Mouse (Mus musculus) embryonic facial prominence, embryonic 15.5 days (tissue): ENCODE measurements around the gene Slc45a3. TPM values are rescaled to one million over a fixed set of nuclear protein-coding genes. Genes with fewer than 3 reads are reported as not detected.
A peak's percentile ranks its signal among the peaks of the same experiment; 100 is the strongest.

Source experiments
- ATAC-seq: fragments of 200-750 bp; cut with Nextera tagmentation; 2 replicates; pipeline ENCODE4 v1.8.0; 2017; ENCODE audit warnings: low read depth, moderate TSS enrichment; ENCODE audit not compliant: insufficient number of reproducible peaks, low FRiP score, low TSS enrichment
- H3K27ac ChIP-seq: fragments of 300-500 bp; sonication (generic); replicated peaks from 2 replicates; pipeline ENCODE4 v1.5.1; 2015; ENCODE audit warnings: mild to moderate bottlenecking, inconsistent platforms
- H3K27me3 ChIP-seq: fragments of 300-500 bp; sonication (generic); 2 replicates; pipeline ENCODE4 v1.6.1; 2015; ENCODE audit warnings: inconsistent platforms
- H3K36me3 ChIP-seq: fragments of 300-500 bp; sonication (generic); 2 replicates; pipeline ENCODE4 v1.6.1; 2015; ENCODE audit warnings: mild to moderate bottlenecking, inconsistent platforms
- H3K4me1 ChIP-seq: fragments of 300-500 bp; sonication (generic); 2 replicates; pipeline ENCODE4 v1.6.1; 2015; ENCODE audit warnings: inconsistent platforms
- H3K4me2 ChIP-seq: fragments of 300-500 bp; sonication (generic); replicated peaks from 2 replicates; pipeline ENCODE4 v1.6.1; 2015; ENCODE audit warnings: mild to moderate bottlenecking, inconsistent platforms
- H3K4me3 ChIP-seq: fragments of 300-500 bp; sonication (generic); replicated peaks from 2 replicates; pipeline ENCODE4 v1.5.1; 2015; ENCODE audit warnings: mild to moderate bottlenecking, inconsistent platforms
- H3K9ac ChIP-seq: fragments of 300-500 bp; sonication (generic); 2 replicates; pipeline ENCODE4 v1.6.1; 2015; ENCODE audit warnings: inconsistent platforms
- H3K9me3 ChIP-seq: fragments of 300-500 bp; sonication (generic); replicated peaks from 2 replicates; pipeline ENCODE4 v1.6.1; 2016; ENCODE audit warnings: inconsistent platforms
- WGBS: fragments of 180-500 bp; shearing (Covaris S2); methylation state at CpG from one replicate; pipeline ENCODE4 v1.1.7; 2015; 5-methylcytosine and 5-hydroxymethylcytosine counted together
- polyA plus RNA-seq: library from polyadenylated mRNA; unstranded; fragments of >200 nt; fragmentation: Nextera tagmentation; extraction: Ambion mirVana; gene quantifications from 2 replicates; pipeline ENCODE4 v1.2.1, GENCODE M21; 2015

The Slc45a3 gene
- polyA plus RNA-seq, 1 experiment from 2014 or later: 13.3 TPM

GRCm38 (mm10) chr1:131980471-131980870 is 17.7 kb downstream of the Slc45a3 start:
- Histone ChIP-seq H3K4me2 (no peak overlapping the region), H3K36me3 (no peaks in the 10 kb centered on the region), H3K4me3 (no peak overlapping the region), H3K9me3 (no peaks in the 10 kb centered on the region), H3K4me1 (no peaks in the 10 kb centered on the region), H3K27ac (no peak overlapping the region), H3K27me3 (no peaks in the 10 kb centered on the region), H3K9ac (no peak overlapping the region)
- ATAC-seq: no peak
- WGBS: 17% methylated on average over 2 of the region's 2 CpGs

GRCm38 (mm10) chr1:131981378-131982013 is 18.7 kb downstream of the Slc45a3 start:
- Histone ChIP-seq H3K9ac (no peak overlapping the region), H3K36me3 (no peaks in the 10 kb centered on the region), H3K4me2 (no peak overlapping the region), H3K27ac (no peak overlapping the region), H3K27me3 (no peaks in the 10 kb centered on the region), H3K4me3 (no peak overlapping the region), H3K4me1 (no peaks in the 10 kb centered on the region), H3K9me3 (no peaks in the 10 kb centered on the region)
- ATAC-seq: 0 out of 2 replicates have a peak, but pooled peaks have one; percentile 23
- 53% methylated on average over 12 of the region's 12 CpGs for WGBS

DNA sequence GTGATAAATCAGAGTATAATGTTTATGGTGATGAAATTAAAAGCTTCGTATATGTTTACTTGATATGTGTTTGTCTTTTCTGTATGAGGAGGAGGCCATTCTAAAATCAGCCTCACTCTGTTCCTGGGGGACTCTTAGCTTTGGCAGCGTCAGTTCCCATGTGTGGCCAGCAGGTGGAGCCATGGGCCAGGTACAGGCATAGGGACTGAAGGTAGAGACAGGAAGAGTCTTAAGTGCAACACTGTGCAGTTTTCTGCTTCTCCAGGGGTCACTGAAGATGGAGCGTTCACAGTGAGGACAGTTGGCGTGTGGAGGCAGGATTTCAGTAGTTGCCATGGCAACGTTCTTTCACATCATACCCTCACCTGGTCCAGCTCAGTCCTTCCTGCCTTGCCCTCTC is 20.1 kb downstream of the Slc45a3 start:
- WGBS: 7% methylated on average over 5 of the region's 5 CpGs

DNA sequence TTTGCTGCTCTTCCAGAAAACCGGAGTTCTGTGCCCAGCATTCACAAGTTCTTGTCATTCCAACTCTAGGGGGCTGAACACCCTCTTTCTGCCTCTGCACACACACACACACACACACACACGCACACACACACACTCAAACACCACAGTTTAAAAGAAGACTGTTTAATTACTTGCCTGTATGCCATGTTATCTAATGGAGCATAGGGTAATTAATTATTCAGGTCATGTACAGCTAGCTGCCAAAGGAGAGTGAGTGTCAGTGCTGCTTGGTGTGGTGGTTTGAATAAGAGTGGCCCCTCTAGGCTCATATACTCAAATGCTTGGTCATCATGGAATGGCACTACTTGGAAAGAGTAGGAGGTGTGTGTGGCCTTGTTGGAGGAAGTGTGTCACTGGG is 21.0 kb downstream of the Slc45a3 start:
- Histone ChIP-seq H3K27me3 (no peaks in the 10 kb centered on the region), H3K4me1 (no peaks in the 10 kb centered on the region), H3K36me3 (no peaks in the 10 kb centered on the region), H3K9ac (no peak overlapping the region), H3K27ac (no peak overlapping the region), H3K4me2 (no peak overlapping the region), H3K9me3 (no peaks in the 10 kb centered on the region), H3K4me3 (no peak overlapping the region)
- WGBS: 89% methylated on average over 2 of the region's 2 CpGs
- no peak for ATAC-seq

More for the DNA sequence above, 20.1 kb downstream of the Slc45a3 start:
- no peak overlapping the region for H3K4me3 ChIP-seq
- no peaks in the 10 kb centered on the region for H3K36me3 ChIP-seq
- no peak overlapping the region for H3K4me2 ChIP-seq
- no peaks in the 10 kb centered on the region for H3K9me3 ChIP-seq
- 0 out of 2 replicates have a peak, but pooled peaks have one; percentile 36 for ATAC-seq
- H3K27ac ChIP-seq: no peak overlapping the region
- no peaks in the 10 kb centered on the region for H3K4me1 ChIP-seq
- no peaks in the 10 kb centered on the region for H3K27me3 ChIP-seq
- no peak overlapping the region for H3K9ac ChIP-seq

- Histone ChIP-seq H3K4me3 (no peak overlapping the region), H3K4me1 (no peaks in the 10 kb centered on the region), H3K9me3 (no peaks in the 10 kb centered on the region), H3K27ac (no peak overlapping the region), H3K36me3 (no peaks in the 10 kb centered on the region), H3K4me2 (no peak overlapping the region), H3K9ac (no peak overlapping the region), H3K27me3 (no peaks in the 10 kb centered on the region)
- 76% methylated on average over 15 of the region's 15 CpGs for WGBS
- ATAC-seq: no peak
Measured at GRCm38 (mm10) chr1:131987432-131987831, 24.7 kb downstream of the Slc45a3 start.

- Histone ChIP-seq H3K36me3 (no peaks in the 10 kb centered on the region), H3K4me2 (no peak overlapping the region), H3K27ac (no peak overlapping the region), H3K9me3 (no peaks in the 10 kb centered on the region), H3K27me3 (no peaks in the 10 kb centered on the region), H3K9ac (no peak overlapping the region), H3K4me1 (no peaks in the 10 kb centered on the region), H3K4me3 (no peak overlapping the region)
- no peak for ATAC-seq
- whole genome bisulfite sequencing: 58% methylated on average over 4 of the region's 4 CpGs
Measured at GRCm38 (mm10) chr1:131989476-131989875, 26.7 kb downstream of the Slc45a3 start.

DNA sequence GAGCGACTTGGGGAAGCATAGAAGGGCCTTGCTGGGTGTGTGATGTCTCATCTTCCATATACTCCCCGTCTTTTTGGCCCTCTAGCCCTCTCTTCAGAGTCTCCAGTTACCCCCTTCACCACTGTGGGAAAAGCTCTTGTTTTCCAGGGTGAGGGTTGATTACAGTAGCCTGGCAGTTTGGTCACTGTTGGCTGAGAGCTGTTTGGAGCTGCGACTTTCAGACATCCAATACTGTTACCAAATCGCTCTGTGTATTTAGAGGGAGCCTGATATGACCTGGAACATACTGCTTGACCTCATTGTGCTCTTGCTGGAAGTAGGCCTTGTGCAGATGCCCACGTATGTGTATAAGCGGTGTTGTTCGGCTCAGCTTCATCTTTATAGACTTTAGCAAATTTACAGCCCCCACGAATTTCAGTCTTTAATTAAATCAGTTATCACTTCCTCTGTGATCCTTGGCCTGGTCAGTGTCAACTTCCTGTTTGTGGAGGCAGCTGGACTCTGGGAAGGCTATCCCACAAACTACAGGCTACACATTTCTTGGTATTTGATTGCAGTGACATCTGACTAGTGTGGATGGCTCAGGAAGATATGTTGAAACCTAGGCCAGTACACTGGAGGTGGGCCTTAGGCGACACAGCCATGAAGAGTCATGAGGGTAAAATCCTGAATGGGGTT is 27.5 kb downstream of the Slc45a3 start:
- no peak overlapping the region for H3K27ac ChIP-seq
- ATAC-seq: no peak
- H3K4me1 ChIP-seq: no peaks in the 10 kb centered on the region
- H3K27me3 ChIP-seq: no peaks in the 10 kb centered on the region
- H3K36me3 ChIP-seq: no peaks in the 10 kb centered on the region
- H3K4me3 ChIP-seq: no peak overlapping the region
- no peak overlapping the region for H3K4me2 ChIP-seq
- no peak overlapping the region for H3K9ac ChIP-seq
- no peaks in the 10 kb centered on the region for H3K9me3 ChIP-seq
- 79% methylated on average over 9 of the region's 9 CpGs for WGBS

DNA sequence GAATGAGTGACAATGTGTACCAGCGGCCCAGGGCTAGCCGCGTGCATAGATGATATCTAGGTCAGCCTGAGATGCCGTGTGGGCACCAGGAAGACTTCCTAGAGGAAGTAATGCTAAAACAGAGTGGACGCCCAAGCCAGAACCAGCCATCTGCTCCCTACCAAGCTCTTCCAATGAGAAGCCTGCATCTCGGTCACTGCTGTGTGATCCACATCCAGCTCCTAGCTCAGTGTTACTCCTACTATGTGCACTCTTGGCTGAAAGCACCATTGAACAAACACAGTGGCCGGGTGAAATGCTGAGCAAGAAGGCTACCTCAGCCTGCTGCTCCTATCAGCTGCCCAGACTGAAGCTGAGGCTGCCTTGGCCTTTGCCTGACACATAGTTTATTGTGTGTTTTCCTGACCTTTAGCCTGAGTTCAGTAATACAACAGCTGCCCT is 29.8 kb downstream of the Slc45a3 start:
- WGBS: 76% methylated on average over 7 of the region's 7 CpGs

GRCm38 (mm10) chr1:131993169-131994040 is 30.6 kb downstream of the Slc45a3 start:
- no peak overlapping the region for H3K4me2 ChIP-seq
- H3K27me3 ChIP-seq: no peaks in the 10 kb centered on the region
- H3K36me3 ChIP-seq: no peaks in the 10 kb centered on the region
- no peak overlapping the region for H3K27ac ChIP-seq
- 68% methylated on average over 12 of the region's 12 CpGs for WGBS
- H3K4me3 ChIP-seq: no peak overlapping the region
- H3K9me3 ChIP-seq: no peaks in the 10 kb centered on the region
- no peak overlapping the region for H3K9ac ChIP-seq
- no peak for ATAC-seq
- H3K4me1 ChIP-seq: no peaks in the 10 kb centered on the region

More for the DNA sequence above, 29.8 kb downstream of the Slc45a3 start:
- no peak overlapping the region for H3K27ac ChIP-seq
- no peaks in the 10 kb centered on the region for H3K4me1 ChIP-seq
- no peaks in the 10 kb centered on the region for H3K36me3 ChIP-seq
- no peak for ATAC-seq
- no peaks in the 10 kb centered on the region for H3K9me3 ChIP-seq
- H3K4me2 ChIP-seq: no peak overlapping the region
- no peak overlapping the region for H3K4me3 ChIP-seq
- no peaks in the 10 kb centered on the region for H3K27me3 ChIP-seq
- H3K9ac ChIP-seq: no peak overlapping the region

GRCm38 (mm10) chr1:131995062-131995461 is 32.3 kb downstream of the Slc45a3 start:
- no peaks in the 10 kb centered on the region for H3K4me1 ChIP-seq
- H3K36me3 ChIP-seq: no peaks in the 10 kb centered on the region
- H3K9me3 ChIP-seq: no peaks in the 10 kb centered on the region
- H3K4me3 ChIP-seq: no peak overlapping the region
- no peak overlapping the region for H3K9ac ChIP-seq
- H3K27ac ChIP-seq: no peak overlapping the region
- no peak overlapping the region for H3K4me2 ChIP-seq
- ATAC-seq: no peak
- H3K27me3 ChIP-seq: no peaks in the 10 kb centered on the region
- WGBS: 28% methylated on average over 4 of the region's 4 CpGs

DNA sequence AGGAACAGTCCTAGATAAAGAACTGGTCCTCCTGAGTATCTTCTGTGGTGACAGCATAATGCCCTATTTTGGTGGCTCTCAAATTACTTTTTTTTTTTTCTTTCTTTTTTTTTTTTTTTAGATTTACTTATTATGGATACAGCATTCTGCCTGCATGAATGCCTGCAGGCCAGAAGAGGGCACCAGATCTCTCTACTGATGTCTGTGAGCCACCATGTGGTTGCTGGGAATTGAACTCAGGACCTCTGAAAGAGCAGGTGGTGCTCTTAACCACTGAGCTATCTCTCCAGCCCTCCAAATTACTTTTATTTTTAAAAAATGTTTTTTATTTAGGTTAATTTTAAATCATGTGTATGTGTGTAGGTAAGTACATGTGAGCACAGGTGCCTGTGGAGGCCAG is 37.7 kb downstream of the Slc45a3 start:
- H3K4me2 ChIP-seq: no peak overlapping the region
- ATAC-seq: no peak
- no peak overlapping the region for H3K4me3 ChIP-seq
- H3K9me3 ChIP-seq: no peaks in the 10 kb centered on the region
- peaks cover 12% of the 10 kb centered on the region for H3K4me1 ChIP-seq
- no peaks in the 10 kb centered on the region for H3K36me3 ChIP-seq
- no peak overlapping the region for H3K9ac ChIP-seq
- H3K27me3 ChIP-seq: no peaks in the 10 kb centered on the region
- no peak overlapping the region for H3K27ac ChIP-seq
